ENCODE assay signal across 27 mouse cellular contexts in the genomic region with DNA sequence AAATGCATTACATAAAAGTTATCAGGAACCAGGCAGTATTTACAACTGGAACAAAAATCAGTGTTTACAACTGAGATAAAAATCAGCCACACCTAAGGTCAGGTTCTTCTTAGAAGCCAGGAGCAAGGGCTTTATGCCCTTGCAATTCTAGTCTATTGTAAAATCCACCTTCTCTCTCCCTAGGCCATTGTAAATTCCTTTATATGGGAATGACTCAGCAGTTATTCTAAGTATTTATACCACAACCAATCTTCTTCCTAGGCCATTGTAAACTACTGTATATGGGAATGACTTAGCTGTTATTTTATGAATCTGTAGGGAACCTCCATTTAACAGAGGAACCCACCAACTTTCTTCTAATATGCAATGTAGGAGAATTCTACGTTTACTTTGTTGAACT.
"Had no signal": no experiment of that assay in that cellular context is flagged by ENCODE, and none has a peak within 500 bp of the region (broad histone marks: within the 10 kb centered on the region; RNA-seq: fewer than 3 reads in every experiment).

No protein-coding gene starts in this region.

- DNase-seq: gastrocnemius, adult 2 months; gastrocnemius, postnatal 10 days; gastrocnemius, postnatal 25 days; heart, adult 18-20 months; heart, postnatal 10 days; heart, postnatal 4 days; kidney, adult 11 months; kidney, adult 2 months; kidney, adult 9 months; kidney, postnatal 14 days; kidney, postnatal 36 days; layer of hippocampus, adult 9-11 months; layer of hippocampus, postnatal 36 days; left cerebral cortex, postnatal 4 days had no signal

- H3K36me3 ChIP-seq: heart, embryonic 10.5 days; heart, embryonic 12.5 days; hindbrain, embryonic 10.5 days; hindbrain, embryonic 12.5 days; kidney, embryonic 15.5 days; limb, embryonic 13.5 days; limb, embryonic 15.5 days; liver, embryonic 12.5 days had no signal

- H3K9me3 ChIP-seq: heart, embryonic 10.5 days; heart, embryonic 12.5 days; hindbrain, embryonic 10.5 days; hindbrain, embryonic 12.5 days; kidney, embryonic 15.5 days; limb, embryonic 13.5 days; limb, embryonic 15.5 days; liver, embryonic 12.5 days had no signal

- H3K27me3 ChIP-seq: heart, embryonic 12.5 days; hindbrain, embryonic 12.5 days; kidney, embryonic 15.5 days; limb, embryonic 13.5 days; limb, embryonic 15.5 days; liver, embryonic 12.5 days had no signal

- H3K9ac ChIP-seq: heart, embryonic 12.5 days; hindbrain, embryonic 12.5 days; hindbrain, embryonic 14.5 days; kidney, embryonic 15.5 days; limb, embryonic 13.5 days; limb, embryonic 15.5 days; liver, embryonic 12.5 days; liver, embryonic 14.5 days had no signal

- ATAC-seq: hindbrain, embryonic 16.5 days; intestine, embryonic 16.5 days; liver, embryonic 12.5 days had no signal

- H3K4me3 ChIP-seq: gastrocnemius, adult 2 months; heart, embryonic 10.5 days; heart, embryonic 12.5 days; hindbrain, embryonic 10.5 days; hindbrain, embryonic 12.5 days; kidney, embryonic 15.5 days; limb, embryonic 13.5 days; limb, embryonic 15.5 days; liver, embryonic 12.5 days had no signal

- H3K27ac ChIP-seq: gastrocnemius, adult 2 months; heart, embryonic 10.5 days; hindbrain, embryonic 10.5 days; hindbrain, embryonic 12.5 days; hindbrain, embryonic 14.5 days; kidney, embryonic 15.5 days; kidney, postnatal 0 days; limb, embryonic 13.5 days; limb, embryonic 15.5 days; liver, embryonic 12.5 days; liver, embryonic 14.5 days had no signal

- H3K4me1 ChIP-seq: heart, embryonic 10.5 days; heart, embryonic 12.5 days; hindbrain, embryonic 10.5 days; hindbrain, embryonic 12.5 days; kidney, embryonic 15.5 days; limb, embryonic 13.5 days; limb, embryonic 15.5 days; liver, embryonic 12.5 days had no signal

- H3K4me2 ChIP-seq: heart, embryonic 12.5 days; hindbrain, embryonic 12.5 days; hindbrain, embryonic 14.5 days; kidney, embryonic 15.5 days; limb, embryonic 13.5 days; limb, embryonic 15.5 days; liver, embryonic 12.5 days had no signal
